Mouse (Mus musculus): ENCODE data around the gene Brd2. TPM values are rescaled to one million over a fixed set of nuclear protein-coding genes. Genes with fewer than 3 reads are reported as not detected.
"Not testable (repeated sequence)": the region's sequence is repeated elsewhere in the genome, so short reads cannot be mapped to it uniquely, and the experiment has no call there.

Gene Brd2
- polyA plus RNA-seq, 1 experiment from 2014 or later: 35.8 TPM

GRCm38 (mm10) chr17:34144960-34145371 is 22.5 kb upstream of the Brd2 start:
- no peaks in the 10 kb centered on the region for H3K4me1 ChIP-seq (ENCODE audit: control insufficient read depth, low read depth, low read length)
- H3K9ac ChIP-seq (ENCODE audit: low read depth, low read length): no peak overlapping the region
- ATAC-seq (ENCODE audit: low read depth): no peak
- no peaks in the 10 kb centered on the region for H3K9me3 ChIP-seq (replicated peaks; ENCODE audit: control insufficient read depth, low read length)
- no peak overlapping the region for H3K4me2 ChIP-seq (ENCODE audit: low read depth, low read length)
- H3K27ac ChIP-seq (ENCODE audit: low read length): no peak overlapping the region
- H3K4me3 ChIP-seq (ENCODE audit: low read depth, low read length): no peak overlapping the region
- no peaks in the 10 kb centered on the region for H3K36me3 ChIP-seq (ENCODE audit: control insufficient read depth, insufficient read depth)
- WGBS (ENCODE audit: insufficient replicate concordance): 47% methylated on average over 3 of the region's 3 CpGs
- peaks cover 6% of the 10 kb centered on the region for H3K27me3 ChIP-seq (ENCODE audit: control insufficient read depth, insufficient read depth, low read depth, low read length)

DNA sequence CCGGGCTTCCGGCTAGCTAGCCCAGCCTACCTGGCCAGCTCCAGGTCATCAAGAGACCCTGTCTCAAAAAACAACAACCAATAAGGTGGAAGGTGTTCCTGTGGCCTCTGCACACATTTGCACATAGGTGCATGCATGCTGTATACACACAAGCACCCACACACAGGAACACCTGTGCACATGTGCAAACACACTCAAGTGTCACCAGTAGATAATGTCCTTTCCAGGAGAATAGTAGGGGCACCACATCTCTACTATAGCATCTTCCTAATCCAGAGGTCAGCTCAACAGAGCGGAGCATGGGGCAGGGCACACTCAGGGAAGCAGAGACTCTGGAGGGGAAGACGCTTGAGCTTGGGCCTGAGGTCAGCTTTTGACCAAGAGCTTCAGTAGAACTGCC is 21.8 kb upstream of the Brd2 start:
- H3K27me3 ChIP-seq (ENCODE audit: control insufficient read depth, insufficient read depth, low read depth, low read length): peaks cover 10% of the 10 kb centered on the region
- H3K4me1 ChIP-seq (ENCODE audit: control insufficient read depth, low read depth, low read length); H3K9me3 ChIP-seq (replicated peaks; ENCODE audit: control insufficient read depth, low read length); H3K27ac ChIP-seq (ENCODE audit: low read length); ATAC-seq (ENCODE audit: low read depth); H3K4me2 ChIP-seq (ENCODE audit: low read depth, low read length); H3K9ac ChIP-seq (ENCODE audit: low read depth, low read length); H3K4me3 ChIP-seq (ENCODE audit: low read depth, low read length); H3K36me3 ChIP-seq (ENCODE audit: control insufficient read depth, insufficient read depth): not testable (repeated sequence)
- 64% methylated on average over 4 of the region's 4 CpGs for WGBS (ENCODE audit: insufficient replicate concordance)

DNA sequence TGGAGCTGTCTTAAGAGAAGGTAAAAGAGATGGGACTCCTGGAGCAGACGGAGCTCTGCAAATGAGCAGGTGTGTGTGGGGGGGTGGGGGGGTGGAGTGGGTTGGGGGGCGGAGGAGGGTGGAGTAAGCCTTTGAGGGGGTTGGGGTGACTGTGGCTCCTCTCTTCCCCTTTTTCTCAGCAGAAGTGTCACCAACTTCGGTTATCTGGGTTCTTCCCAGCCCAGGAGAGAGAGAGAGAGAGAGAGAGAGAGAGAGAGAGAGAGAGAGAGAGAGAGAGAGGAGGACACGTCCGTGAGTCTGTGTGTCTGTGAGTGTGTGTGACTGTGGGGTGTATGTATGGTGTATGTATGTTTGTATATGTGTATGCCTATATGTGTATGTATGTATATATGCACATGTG is 21.0 kb upstream of the Brd2 start:
- Histone ChIP-seq H3K9ac (ENCODE audit: low read depth, low read length) (no peak overlapping the region), H3K27ac (ENCODE audit: low read length) (no peak overlapping the region), H3K27me3 (ENCODE audit: control insufficient read depth, insufficient read depth, low read depth, low read length) (peaks cover 16% of the 10 kb centered on the region), H3K4me3 (ENCODE audit: low read depth, low read length) (no peak overlapping the region), H3K36me3 (ENCODE audit: control insufficient read depth, insufficient read depth) (no peaks in the 10 kb centered on the region), H3K9me3 (replicated peaks; ENCODE audit: control insufficient read depth, low read length) (no peaks in the 10 kb centered on the region), H3K4me1 (ENCODE audit: control insufficient read depth, low read depth, low read length) (no peaks in the 10 kb centered on the region; the same call in 1 of the 2 replicates), H3K4me2 (ENCODE audit: low read depth, low read length) (no peak overlapping the region; the same call in 1 of the 2 replicates)
- WGBS (ENCODE audit: insufficient replicate concordance): 20% methylated on average over 5 of the region's 5 CpGs
- no peak for ATAC-seq (ENCODE audit: low read depth)

DNA sequence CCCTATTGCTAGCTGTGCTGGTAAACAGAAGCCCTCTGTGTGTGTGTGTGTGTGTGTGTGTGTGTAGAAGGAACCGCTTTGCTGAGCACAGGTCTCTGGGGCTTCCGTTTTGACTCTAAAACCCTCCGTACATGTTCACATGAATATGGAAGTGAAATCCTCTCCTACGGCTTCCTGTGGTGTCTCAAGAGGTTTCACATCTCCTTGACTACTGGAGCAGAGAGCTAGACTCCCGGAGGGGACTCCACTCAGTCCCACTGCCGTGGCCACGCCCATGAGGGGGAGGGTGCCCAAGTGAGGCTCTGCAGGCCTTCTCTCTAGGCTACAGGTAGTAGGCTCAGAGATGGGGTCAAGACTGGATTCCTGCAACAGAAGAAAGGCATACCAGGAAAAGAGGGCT is 20.6 kb upstream of the Brd2 start, which contains the start of gene H2-DMb2:
Gene H2-DMb2 (plus strand): TSS at position 275 of the 400 bp plus-strand sequence.
- Histone ChIP-seq H3K4me1 (ENCODE audit: control insufficient read depth, low read depth, low read length) (no peaks in the 10 kb centered on the region; the same call in 1 of the 2 replicates), H3K4me2 (ENCODE audit: low read depth, low read length) (peak within 1 kb of the TSS; percentile 4; the same call in 1 of the 2 replicates), H3K4me3 (ENCODE audit: low read depth, low read length) (no peak within 1 kb of the TSS), H3K36me3 (ENCODE audit: control insufficient read depth, insufficient read depth) (no peaks in the 10 kb centered on the region), H3K9ac (ENCODE audit: low read depth, low read length) (no peak within 1 kb of the TSS), H3K9me3 (replicated peaks; ENCODE audit: control insufficient read depth, low read length) (no peaks in the 10 kb centered on the region), H3K27ac (ENCODE audit: low read length) (peak within 1 kb of the TSS; percentile 61), H3K27me3 (ENCODE audit: control insufficient read depth, insufficient read depth, low read depth, low read length) (peaks cover 19% of the 10 kb centered on the region)
- peak; percentile 39 for ATAC-seq (ENCODE audit: low read depth)
- 13% methylated on average over 7 of the region's 7 CpGs for WGBS (ENCODE audit: insufficient replicate concordance)

- 42% methylated on average over 7 of the region's 7 CpGs for WGBS (ENCODE audit: insufficient replicate concordance)
- Histone ChIP-seq H3K9me3 (replicated peaks; ENCODE audit: control insufficient read depth, low read length) (no peaks in the 10 kb centered on the region), H3K4me1 (ENCODE audit: control insufficient read depth, low read depth, low read length) (no peaks in the 10 kb centered on the region; the same call in 1 of the 2 replicates), H3K4me3 (ENCODE audit: low read depth, low read length) (no peak overlapping the region), H3K4me2 (ENCODE audit: low read depth, low read length) (peak overlapping the region; percentile 4; the same call in 1 of the 2 replicates), H3K9ac (ENCODE audit: low read depth, low read length) (no peak overlapping the region), H3K27ac (ENCODE audit: low read length) (peak overlapping the region; percentile 61), H3K27me3 (ENCODE audit: control insufficient read depth, insufficient read depth, low read depth, low read length) (peaks cover 19% of the 10 kb centered on the region), H3K36me3 (ENCODE audit: control insufficient read depth, insufficient read depth) (no peaks in the 10 kb centered on the region)
- no peak for ATAC-seq (ENCODE audit: low read depth)
Observed at GRCm38 (mm10) chr17:34142456-34143010, 20.1 kb upstream of the Brd2 start.

DNA sequence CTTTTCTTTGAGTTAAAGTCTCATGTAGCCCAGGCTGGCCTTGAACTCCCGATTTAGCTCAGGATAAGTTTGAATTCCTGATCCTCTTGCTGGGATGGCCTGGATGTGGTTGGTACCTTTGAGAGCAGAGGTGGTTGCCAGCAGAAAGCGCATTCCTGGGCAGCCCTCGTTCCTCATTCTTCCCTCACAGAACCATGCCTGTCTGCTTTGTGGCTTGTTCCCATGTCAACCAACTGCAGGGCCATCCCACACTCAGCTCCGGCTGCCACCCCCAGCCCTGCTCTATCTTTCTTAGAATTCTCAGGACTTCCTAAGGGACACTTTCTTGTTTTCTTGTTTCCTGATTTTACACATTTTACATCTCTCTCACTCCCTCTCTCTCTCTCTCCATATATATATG is 19.0 kb upstream of the Brd2 start:
- Histone ChIP-seq H3K9me3 (replicated peaks; ENCODE audit: control insufficient read depth, low read length) (no peaks in the 10 kb centered on the region), H3K4me2 (ENCODE audit: low read depth, low read length) (no peak overlapping the region), H3K4me3 (ENCODE audit: low read depth, low read length) (no peak overlapping the region), H3K4me1 (ENCODE audit: control insufficient read depth, low read depth, low read length) (no peaks in the 10 kb centered on the region; the same call in 1 of the 2 replicates), H3K27ac (ENCODE audit: low read length) (no peak overlapping the region), H3K36me3 (ENCODE audit: control insufficient read depth, insufficient read depth) (no peaks in the 10 kb centered on the region), H3K9ac (ENCODE audit: low read depth, low read length) (no peak overlapping the region), H3K27me3 (ENCODE audit: control insufficient read depth, insufficient read depth, low read depth, low read length) (peaks cover 19% of the 10 kb centered on the region)
- no peak for ATAC-seq (ENCODE audit: low read depth)
- WGBS (ENCODE audit: insufficient replicate concordance): 30% methylated on average over 4 of the region's 4 CpGs

DNA sequence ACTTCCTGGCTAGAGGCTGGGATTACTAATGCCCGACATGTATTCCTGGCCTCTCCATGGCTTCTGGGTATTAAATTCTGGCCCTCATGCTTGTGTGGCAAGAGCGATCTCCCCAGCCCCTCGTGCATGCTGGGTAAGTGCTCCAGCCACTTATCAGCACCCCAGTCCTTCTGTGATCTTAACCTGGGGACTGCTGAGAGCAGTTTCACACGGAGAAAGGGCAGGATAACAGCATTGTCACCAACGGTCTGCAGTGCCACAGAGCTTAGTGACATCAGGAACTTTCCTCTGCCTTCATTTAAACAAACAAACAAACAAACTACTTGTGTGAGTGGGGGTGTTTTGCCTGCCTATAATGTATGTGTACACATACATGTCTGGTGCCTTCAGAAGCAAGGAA is 17.8 kb upstream of the Brd2 start:
- Histone ChIP-seq H3K36me3 (ENCODE audit: control insufficient read depth, insufficient read depth) (no peaks in the 10 kb centered on the region), H3K4me3 (ENCODE audit: low read depth, low read length) (no peak overlapping the region), H3K4me1 (ENCODE audit: control insufficient read depth, low read depth, low read length) (peaks cover 7% of the 10 kb centered on the region), H3K4me2 (ENCODE audit: low read depth, low read length) (peak overlapping the region; percentile 53; the same call in 1 of the 2 replicates), H3K9ac (ENCODE audit: low read depth, low read length) (no peak overlapping the region), H3K27me3 (ENCODE audit: control insufficient read depth, insufficient read depth, low read depth, low read length) (peaks cover 19% of the 10 kb centered on the region), H3K27ac (ENCODE audit: low read length) (no peak overlapping the region), H3K9me3 (replicated peaks; ENCODE audit: control insufficient read depth, low read length) (no peaks in the 10 kb centered on the region)
- ATAC-seq (ENCODE audit: low read depth): no peak
- WGBS (ENCODE audit: insufficient replicate concordance): 7% methylated on average over 5 of the region's 5 CpGs

GRCm38 (mm10) chr17:34139416-34139815 is 17.0 kb upstream of the Brd2 start:
- no peaks in the 10 kb centered on the region for H3K9me3 ChIP-seq (replicated peaks; ENCODE audit: control insufficient read depth, low read length)
- 12% methylated on average over 16 of the region's 16 CpGs for WGBS (ENCODE audit: insufficient replicate concordance)
- no peak for ATAC-seq (ENCODE audit: low read depth)
- H3K4me1 ChIP-seq (ENCODE audit: control insufficient read depth, low read depth, low read length): peaks cover 7% of the 10 kb centered on the region
- H3K4me3 ChIP-seq (ENCODE audit: low read depth, low read length): peak overlapping the region; percentile 25; the same call in 1 of the 2 replicates
- 0 out of 2 replicates have a peak overlapping the region, but pooled peaks have one; percentile 22 for H3K9ac ChIP-seq (ENCODE audit: low read depth, low read length)
- no peaks in the 10 kb centered on the region for H3K36me3 ChIP-seq (ENCODE audit: control insufficient read depth, insufficient read depth)
- H3K4me2 ChIP-seq (ENCODE audit: low read depth, low read length): peak overlapping the region; percentile 53
- H3K27ac ChIP-seq (ENCODE audit: low read length): no peak overlapping the region
- peaks cover 19% of the 10 kb centered on the region for H3K27me3 ChIP-seq (ENCODE audit: control insufficient read depth, insufficient read depth, low read depth, low read length)

GRCm38 (mm10) chr17:34138655-34139054 is 16.2 kb upstream of the Brd2 start:
- H3K9ac ChIP-seq (ENCODE audit: low read depth, low read length): no peak overlapping the region
- no peaks in the 10 kb centered on the region for H3K36me3 ChIP-seq (ENCODE audit: control insufficient read depth, insufficient read depth)
- no peak for ATAC-seq (ENCODE audit: low read depth)
- H3K4me2 ChIP-seq (ENCODE audit: low read depth, low read length): no peak overlapping the region
- H3K4me1 ChIP-seq (ENCODE audit: control insufficient read depth, low read depth, low read length): peaks cover 7% of the 10 kb centered on the region
- 77% methylated on average over 7 of the region's 7 CpGs for WGBS (ENCODE audit: insufficient replicate concordance)
- H3K9me3 ChIP-seq (replicated peaks; ENCODE audit: control insufficient read depth, low read length): no peaks in the 10 kb centered on the region
- no peak overlapping the region for H3K4me3 ChIP-seq (ENCODE audit: low read depth, low read length)
- peaks cover 19% of the 10 kb centered on the region for H3K27me3 ChIP-seq (ENCODE audit: control insufficient read depth, insufficient read depth, low read depth, low read length)
- no peak overlapping the region for H3K27ac ChIP-seq (ENCODE audit: low read length)
